Mouse (Mus musculus): ENCODE data around the gene Cachd1. TPM values are rescaled to one million over a fixed set of nuclear protein-coding genes. Genes with fewer than 3 reads are reported as not detected.

The Cachd1 gene
- polyA plus RNA-seq, 1 experiment from 2014 or later, result 27.3 TPM

GRCm38 (mm10) chr4:100779023-100779422 lies 2.5 kb downstream of the Cachd1 start:
- WGBS, result 10% methylated on average over 4 of the region's 4 CpGs
- H3K9me3 ChIP-seq (replicated peaks; ENCODE audit: control insufficient read depth, low read length), result no peaks in the 10 kb centered on the region
- no peaks in the 10 kb centered on the region; the same call in 1 of the 2 replicates for H3K4me1 ChIP-seq (ENCODE audit: control insufficient read depth, insufficient read depth, low read length)

GRCm38 (mm10) chr4:100779695-100780094 lies 3.2 kb downstream of the Cachd1 start:
- Histone ChIP-seq H3K4me1 (ENCODE audit: control insufficient read depth, insufficient read depth, low read length) (no peaks in the 10 kb centered on the region; the same call in 1 of the 2 replicates), H3K9ac (replicated peaks; ENCODE audit: low read length) (peak overlapping the region; percentile 29), H3K27me3 (ENCODE audit: control insufficient read depth, insufficient read depth, low read length) (no peaks in the 10 kb centered on the region), H3K4me3 (ENCODE audit: low read depth, low read length) (peak overlapping the region; percentile 99), H3K36me3 (replicated peaks; ENCODE audit: control insufficient read depth, insufficient read depth, low read depth, low read length) (no peaks in the 10 kb centered on the region), H3K4me2 (ENCODE audit: low read depth, low read length) (peak overlapping the region; percentile 77), H3K27ac (replicated peaks; ENCODE audit: low read depth, low read length) (no peak overlapping the region), H3K9me3 (replicated peaks; ENCODE audit: control insufficient read depth, low read length) (no peaks in the 10 kb centered on the region)
- DNase-seq (ENCODE audit: low spot score) (peak; percentile 54), ATAC-seq (replicated peaks; ENCODE audit: insufficient number of reproducible peaks, low FRiP score, low TSS enrichment, low read depth) (no peak)
- 11% methylated on average over 5 of the region's 5 CpGs for WGBS

More at GRCm38 (mm10) chr4:100779023-100779422, 2.5 kb downstream of the Cachd1 start:
- H3K27me3 ChIP-seq (ENCODE audit: control insufficient read depth, insufficient read depth, low read length), result no peaks in the 10 kb centered on the region
- no peak overlapping the region for H3K27ac ChIP-seq (replicated peaks; ENCODE audit: low read depth, low read length)
- peak overlapping the region; percentile 99 for H3K4me3 ChIP-seq (ENCODE audit: low read depth, low read length)
- H3K9ac ChIP-seq (replicated peaks; ENCODE audit: low read length), result peak overlapping the region; percentile 29
- ATAC-seq (replicated peaks; ENCODE audit: insufficient number of reproducible peaks, low FRiP score, low TSS enrichment, low read depth) (no peak), DNase-seq (ENCODE audit: low spot score) (no peak)
- H3K36me3 ChIP-seq (replicated peaks; ENCODE audit: control insufficient read depth, insufficient read depth, low read depth, low read length), result no peaks in the 10 kb centered on the region
- peak overlapping the region; percentile 77 for H3K4me2 ChIP-seq (ENCODE audit: low read depth, low read length)

- WGBS, result 77% methylated on average over 6 of the region's 6 CpGs
- Histone ChIP-seq H3K27me3 (ENCODE audit: control insufficient read depth, insufficient read depth, low read length) (no peaks in the 10 kb centered on the region), H3K4me3 (ENCODE audit: low read depth, low read length) (no peak overlapping the region), H3K9me3 (replicated peaks; ENCODE audit: control insufficient read depth, low read length) (no peaks in the 10 kb centered on the region), H3K4me2 (ENCODE audit: low read depth, low read length) (no peak overlapping the region), H3K36me3 (replicated peaks; ENCODE audit: control insufficient read depth, insufficient read depth, low read depth, low read length) (no peaks in the 10 kb centered on the region), H3K4me1 (ENCODE audit: control insufficient read depth, insufficient read depth, low read length) (no peaks in the 10 kb centered on the region; the same call in 1 of the 2 replicates), H3K27ac (replicated peaks; ENCODE audit: low read depth, low read length) (no peak overlapping the region), H3K9ac (replicated peaks; ENCODE audit: low read length) (no peak overlapping the region)
- no peak for DNase-seq (ENCODE audit: low spot score)
- no peak for ATAC-seq (replicated peaks; ENCODE audit: insufficient number of reproducible peaks, low FRiP score, low TSS enrichment, low read depth)
These were observed 4.4 kb downstream of the Cachd1 start for GRCm38 (mm10) chr4:100780911-100781310.

- H3K27ac ChIP-seq (replicated peaks; ENCODE audit: low read depth, low read length), result no peak overlapping the region
- no peaks in the 10 kb centered on the region for H3K36me3 ChIP-seq (replicated peaks; ENCODE audit: control insufficient read depth, insufficient read depth, low read depth, low read length)
- H3K4me1 ChIP-seq (ENCODE audit: control insufficient read depth, insufficient read depth, low read length), result no peaks in the 10 kb centered on the region; the same call in 1 of the 2 replicates
- no peaks in the 10 kb centered on the region for H3K27me3 ChIP-seq (ENCODE audit: control insufficient read depth, insufficient read depth, low read length)
- no peak overlapping the region for H3K4me3 ChIP-seq (ENCODE audit: low read depth, low read length)
- H3K9me3 ChIP-seq (replicated peaks; ENCODE audit: control insufficient read depth, low read length), result no peaks in the 10 kb centered on the region
- 58% methylated on average over 8 of the region's 8 CpGs for WGBS
- ATAC-seq (replicated peaks; ENCODE audit: insufficient number of reproducible peaks, low FRiP score, low TSS enrichment, low read depth) (no peak), DNase-seq (ENCODE audit: low spot score) (no peak)
- H3K4me2 ChIP-seq (ENCODE audit: low read depth, low read length), result no peak overlapping the region
- H3K9ac ChIP-seq (replicated peaks; ENCODE audit: low read length), result no peak overlapping the region
These were observed 5.9 kb downstream of the Cachd1 start for GRCm38 (mm10) chr4:100782348-100782747.

GRCm38 (mm10) chr4:100782891-100783290 lies 6.4 kb downstream of the Cachd1 start:
- no peak for DNase-seq (ENCODE audit: low spot score)
- Histone ChIP-seq H3K27ac (replicated peaks; ENCODE audit: low read depth, low read length) (no peak overlapping the region), H3K4me2 (ENCODE audit: low read depth, low read length) (no peak overlapping the region), H3K9ac (replicated peaks; ENCODE audit: low read length) (no peak overlapping the region), H3K4me3 (ENCODE audit: low read depth, low read length) (no peak overlapping the region), H3K27me3 (ENCODE audit: control insufficient read depth, insufficient read depth, low read length) (no peaks in the 10 kb centered on the region), H3K4me1 (ENCODE audit: control insufficient read depth, insufficient read depth, low read length) (no peaks in the 10 kb centered on the region; the same call in 1 of the 2 replicates), H3K9me3 (replicated peaks; ENCODE audit: control insufficient read depth, low read length) (no peaks in the 10 kb centered on the region), H3K36me3 (replicated peaks; ENCODE audit: control insufficient read depth, insufficient read depth, low read depth, low read length) (no peaks in the 10 kb centered on the region)
- 82% methylated on average over 3 of the region's 3 CpGs for WGBS
- ATAC-seq (replicated peaks; ENCODE audit: insufficient number of reproducible peaks, low FRiP score, low TSS enrichment, low read depth), result no peak

- Histone ChIP-seq H3K4me1 (ENCODE audit: control insufficient read depth, insufficient read depth, low read length) (no peaks in the 10 kb centered on the region; the same call in 1 of the 2 replicates), H3K9ac (replicated peaks; ENCODE audit: low read length) (no peak overlapping the region), H3K9me3 (replicated peaks; ENCODE audit: control insufficient read depth, low read length) (no peaks in the 10 kb centered on the region), H3K36me3 (replicated peaks; ENCODE audit: control insufficient read depth, insufficient read depth, low read depth, low read length) (no peaks in the 10 kb centered on the region), H3K4me3 (ENCODE audit: low read depth, low read length) (no peak overlapping the region), H3K4me2 (ENCODE audit: low read depth, low read length) (no peak overlapping the region), H3K27me3 (ENCODE audit: control insufficient read depth, insufficient read depth, low read length) (no peaks in the 10 kb centered on the region), H3K27ac (replicated peaks; ENCODE audit: low read depth, low read length) (no peak overlapping the region)
- 75% methylated on average over 3 of the region's 3 CpGs for WGBS
- no peak for ATAC-seq (replicated peaks; ENCODE audit: insufficient number of reproducible peaks, low FRiP score, low TSS enrichment, low read depth)
- no peak for DNase-seq (ENCODE audit: low spot score)
These were observed 10.7 kb downstream of the Cachd1 start for GRCm38 (mm10) chr4:100787201-100787600.

- no peaks in the 10 kb centered on the region for H3K4me1 ChIP-seq (ENCODE audit: control insufficient read depth, insufficient read depth, low read length)
- no peaks in the 10 kb centered on the region for H3K9me3 ChIP-seq (replicated peaks; ENCODE audit: control insufficient read depth, low read length)
- no peak for ATAC-seq (replicated peaks; ENCODE audit: insufficient number of reproducible peaks, low FRiP score, low TSS enrichment, low read depth)
- H3K36me3 ChIP-seq (replicated peaks; ENCODE audit: control insufficient read depth, insufficient read depth, low read depth, low read length), result no peaks in the 10 kb centered on the region
- H3K9ac ChIP-seq (replicated peaks; ENCODE audit: low read length), result no peak overlapping the region
- H3K4me2 ChIP-seq (ENCODE audit: low read depth, low read length), result no peak overlapping the region
- H3K27ac ChIP-seq (replicated peaks; ENCODE audit: low read depth, low read length), result no peak overlapping the region
- DNase-seq (ENCODE audit: low spot score), result no peak
- no peaks in the 10 kb centered on the region for H3K27me3 ChIP-seq (ENCODE audit: control insufficient read depth, insufficient read depth, low read length)
- H3K4me3 ChIP-seq (ENCODE audit: low read depth, low read length), result no peak overlapping the region
- WGBS, result 91% methylated on average over 5 of the region's 5 CpGs
These were observed 13.7 kb downstream of the Cachd1 start for GRCm38 (mm10) chr4:100790176-100790575.

GRCm38 (mm10) chr4:100793147-100793546 lies 16.7 kb downstream of the Cachd1 start:
- Histone ChIP-seq H3K4me2 (ENCODE audit: low read depth, low read length) (no peak overlapping the region), H3K36me3 (replicated peaks; ENCODE audit: control insufficient read depth, insufficient read depth, low read depth, low read length) (no peaks in the 10 kb centered on the region), H3K27me3 (ENCODE audit: control insufficient read depth, insufficient read depth, low read length) (no peaks in the 10 kb centered on the region), H3K4me1 (ENCODE audit: control insufficient read depth, insufficient read depth, low read length) (peaks cover under 1% of the 10 kb centered on the region; the same call in 1 of the 2 replicates), H3K4me3 (ENCODE audit: low read depth, low read length) (no peak overlapping the region), H3K9ac (replicated peaks; ENCODE audit: low read length) (no peak overlapping the region), H3K9me3 (replicated peaks; ENCODE audit: control insufficient read depth, low read length) (no peaks in the 10 kb centered on the region), H3K27ac (replicated peaks; ENCODE audit: low read depth, low read length) (no peak overlapping the region)
- no peak for ATAC-seq (replicated peaks; ENCODE audit: insufficient number of reproducible peaks, low FRiP score, low TSS enrichment, low read depth)
- peak; percentile 32 for DNase-seq (ENCODE audit: low spot score)
- 13% methylated on average over 2 of the region's 2 CpGs for WGBS

All from embryonic facial prominence, embryonic 11.5 days (tissue).